Mouse (Mus musculus) T-helper 17 cell (primary cell): ENCODE measurements at regions not wholly inside any gene's neighbourhood (a gene's known extent, or its start where the extent isn't known, plus 50 kb on each side); places are given as distances from the start of the nearest gene placed in this dataset.

Experiments used
- in situ Hi-C, 2 experiments: fragments of 300-600 bp; cut with MboI, MseI; formaldehyde crosslinking; loops; 1 replicate in 1 of 2; 2 replicates in 1 of 2; pipeline ENCODE4 v1.15.1; 2025; ENCODE audit warnings: high pct_unique_total_duplicates in 2 of 2

- in situ Hi-C loops = no loop called here
Measured at GRCm38 (mm10) chr11:43370025-43370424, 56.0 kb downstream of the Pttg1 start.

GRCm38 (mm10) chr11:43368346-43368745, 57.7 kb downstream of the Pttg1 start:
- in situ Hi-C loops = no loop called here

GRCm38 (mm10) chr11:43361858-43362257, 64.2 kb downstream of the Pttg1 start:
- in situ Hi-C loops = no loop called here

GRCm38 (mm10) chr11:43358390-43359291, 67.4 kb downstream of the Pttg1 start:
- in situ Hi-C loops = no loop called here

GRCm38 (mm10) chr11:43353602-43354001, 72.4 kb downstream of the Pttg1 start:
- in situ Hi-C loops = loop anchor here in 1 of 2 experiments (5.0 kb wide), 1 partner anchor 59 kb away; no protein-coding TSS in a partner anchor

- in situ Hi-C loops = loop anchor here in 1 of 2 experiments (5.0 kb wide), 1 partner anchor 59 kb away; no protein-coding TSS in a partner anchor
Measured at GRCm38 (mm10) chr11:43353030-43353429, 73.0 kb downstream of the Pttg1 start.

- in situ Hi-C loops = loop anchor here in 1 of 2 experiments (5.0 kb wide), 1 partner anchor 60 kb away; no protein-coding TSS in a partner anchor
Measured at GRCm38 (mm10) chr11:43351818-43352217, 74.2 kb downstream of the Pttg1 start.

GRCm38 (mm10) chr11:43351348-43351747, 74.7 kb downstream of the Pttg1 start:
- in situ Hi-C loops = loop anchor here in 1 of 2 experiments (5.0 kb wide), 1 partner anchor 61 kb away; no protein-coding TSS in a partner anchor

- in situ Hi-C loops = loop anchor here in 1 of 2 experiments (5.0 kb wide), 1 partner anchor 62 kb away; no protein-coding TSS in a partner anchor
Measured at GRCm38 (mm10) chr11:43350242-43350641, 75.8 kb downstream of the Pttg1 start.

GRCm38 (mm10) chr11:43349564-43349963, 76.5 kb downstream of the Pttg1 start:
- in situ Hi-C loops = loop anchor here in 1 of 2 experiments (5.0 kb wide), 2 partner anchors 68 to 137 kb away; no protein-coding TSS in a partner anchor

- in situ Hi-C loops = loop anchor here in 1 of 2 experiments (5.0 kb wide), 2 partner anchors 69 to 136 kb away; no protein-coding TSS in a partner anchor
Measured at GRCm38 (mm10) chr11:43348571-43348970, 77.5 kb downstream of the Pttg1 start.

- in situ Hi-C loops = loop anchor here in 1 of 2 experiments (5.0 kb wide), 2 partner anchors 71 to 134 kb away; no protein-coding TSS in a partner anchor
Measured at GRCm38 (mm10) chr11:43346489-43346888, 79.6 kb downstream of the Pttg1 start.

- in situ Hi-C loops = loop anchor here in 1 of 2 experiments (5.0 kb wide), 2 partner anchors 72 to 133 kb away; no protein-coding TSS in a partner anchor
Measured at GRCm38 (mm10) chr11:43344767-43345561, 81.1 kb downstream of the Pttg1 start.

GRCm38 (mm10) chr11:43343574-43343973, 82.5 kb downstream of the Pttg1 start:
- in situ Hi-C loops = no loop called here

- in situ Hi-C loops = no loop called here
Measured at GRCm38 (mm10) chr11:43338377-43338993, 87.6 kb downstream of the Pttg1 start.

GRCm38 (mm10) chr11:43335668-43336265, 90.3 kb downstream of the Pttg1 start:
- in situ Hi-C loops = no loop called here

GRCm38 (mm10) chr11:43333547-43333946, 92.5 kb downstream of the Pttg1 start:
- in situ Hi-C loops = no loop called here

- in situ Hi-C loops = no loop called here
Measured at GRCm38 (mm10) chr11:43313996-43314395, 112.1 kb downstream of the Pttg1 start.
